Mouse (Mus musculus) cerebellum, adult 9-11 months (tissue): ENCODE measurements around the gene BC025920.
A peak's percentile ranks its signal among the peaks of the same experiment; 100 is the strongest.

Source experiments
- DNase-seq: peaks from one replicate; pipeline ENCODE4 v3.0.0; 2022

BC025920 gene

GRCm38 (mm10) chr10:81574081-81575056 is 31.7 kb upstream of the BC025920 start, which contains the start of gene Tle2:
Gene Tle2 (plus strand): TSS chr10:81574561.
- peak; percentile 82 for DNase-seq

GRCm38 (mm10) chr10:81575208-81575631 is 30.9 kb upstream of the BC025920 start:
- peak; percentile 77 for DNase-seq

DNA sequence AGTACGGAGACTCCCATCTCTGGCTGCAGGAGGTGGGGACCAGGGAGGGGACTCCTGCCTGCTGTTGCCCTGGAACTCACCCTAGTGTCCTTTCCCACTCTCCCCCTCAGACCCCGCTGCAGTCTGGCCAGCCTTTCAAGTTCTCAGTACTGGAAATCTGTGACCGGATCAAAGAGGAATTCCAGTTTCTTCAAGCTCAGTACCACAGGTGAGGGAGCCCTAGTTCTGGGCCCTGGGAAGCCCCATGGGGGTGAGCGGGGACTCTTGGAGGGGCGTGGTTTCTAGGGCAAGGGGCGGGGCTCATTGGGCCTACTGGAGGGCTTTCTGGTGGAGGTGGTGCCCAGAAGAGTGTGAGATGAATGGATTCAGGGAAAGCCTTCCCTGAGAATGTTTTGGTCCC is 30.4 kb upstream of the BC025920 start:
- DNase-seq, result peak; percentile 77

- DNase-seq, result peak; percentile 78
These were observed 26.1 kb upstream of the BC025920 start for GRCm38 (mm10) chr10:81579967-81580366.

DNA sequence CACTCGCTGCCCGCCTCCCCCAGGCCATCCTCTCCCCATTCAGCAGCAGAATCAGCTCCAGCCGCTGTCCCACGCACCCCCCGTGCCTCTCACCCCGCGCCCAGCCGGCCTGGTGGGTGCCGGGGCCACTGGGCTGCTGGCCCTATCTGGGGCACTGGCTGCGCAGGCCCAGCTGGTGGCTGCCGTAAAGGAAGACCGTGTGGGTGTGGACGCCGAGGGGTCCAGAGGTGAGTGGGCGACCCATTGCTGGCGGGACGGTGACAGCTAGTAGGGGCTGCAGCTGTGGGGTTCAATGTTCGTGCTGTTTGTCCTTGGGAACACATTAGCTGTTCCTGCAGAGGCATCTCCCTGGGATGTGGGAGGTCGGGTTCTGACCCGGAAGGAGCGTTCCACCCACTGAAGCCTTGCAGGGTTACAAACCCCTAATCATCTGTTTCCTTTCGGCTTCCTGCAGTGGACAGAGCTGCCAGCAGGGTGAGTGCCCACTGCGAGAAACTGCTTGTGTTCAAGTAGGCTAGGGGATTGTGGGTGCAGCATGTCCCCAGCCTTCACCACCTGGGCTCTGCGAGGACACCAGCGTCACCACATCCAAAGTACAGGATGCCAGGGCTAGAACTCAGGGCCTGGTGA is 25.5 kb upstream of the BC025920 start:
- DNase-seq, result no peak

- no peak for DNase-seq
These were observed 22.7 kb upstream of the BC025920 start for GRCm38 (mm10) chr10:81583347-81583746.

- DNase-seq, result peak; percentile 35
These were observed 17.3 kb upstream of the BC025920 start for GRCm38 (mm10) chr10:81588739-81589138.

- peak; percentile 66 for DNase-seq
These were observed 14.2 kb upstream of the BC025920 start for GRCm38 (mm10) chr10:81591846-81592245.

GRCm38 (mm10) chr10:81592631-81593030 is 13.4 kb upstream of the BC025920 start:
- peak; percentile 59 for DNase-seq

DNA sequence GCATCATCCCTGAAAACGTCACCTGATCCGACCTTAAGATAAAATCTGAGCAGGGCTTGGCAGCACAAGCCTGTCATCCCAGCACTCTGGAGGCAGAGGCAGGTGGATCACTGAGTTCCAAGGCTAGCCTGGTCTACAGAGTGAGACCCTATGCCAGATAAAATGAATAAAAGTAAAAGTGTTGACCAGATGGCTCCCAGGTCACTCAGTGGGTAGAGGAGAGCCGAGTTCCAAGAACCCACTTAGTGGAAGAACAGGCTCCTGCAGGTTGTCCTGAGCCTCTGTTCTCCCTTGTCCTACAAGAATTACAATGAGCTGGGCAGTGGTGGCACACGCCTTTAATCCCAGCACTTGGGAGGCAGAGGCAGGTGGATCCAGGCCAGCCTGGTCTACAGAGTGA is 12.8 kb upstream of the BC025920 start:
- peak; percentile 50 for DNase-seq

GRCm38 (mm10) chr10:81593935-81594334 is 12.1 kb upstream of the BC025920 start:
- peak; percentile 85 for DNase-seq

DNA sequence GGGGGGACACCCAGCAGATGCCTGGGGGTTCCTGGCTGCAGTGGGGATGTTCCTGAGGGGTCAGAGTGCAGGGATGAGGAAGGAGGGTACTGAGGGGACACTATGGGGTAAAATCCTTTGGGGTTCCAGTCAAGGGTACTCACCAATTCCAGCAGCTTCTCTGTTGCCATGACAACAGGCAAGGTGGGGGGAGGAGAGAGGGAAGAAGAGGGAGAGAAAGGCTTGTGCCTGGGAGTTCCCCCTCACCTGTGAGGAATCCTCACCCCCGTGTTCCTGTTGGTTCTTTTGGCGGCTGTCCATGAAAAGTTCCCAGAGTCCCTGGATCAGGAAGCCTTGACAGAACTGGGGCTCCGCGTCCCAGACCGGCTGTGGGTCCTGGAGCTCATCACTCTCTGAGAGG is 10.5 kb upstream of the BC025920 start:
- DNase-seq, result peak; percentile 62

- peak; percentile 41 for DNase-seq
These were observed 9.5 kb upstream of the BC025920 start for GRCm38 (mm10) chr10:81596611-81597010.

DNA sequence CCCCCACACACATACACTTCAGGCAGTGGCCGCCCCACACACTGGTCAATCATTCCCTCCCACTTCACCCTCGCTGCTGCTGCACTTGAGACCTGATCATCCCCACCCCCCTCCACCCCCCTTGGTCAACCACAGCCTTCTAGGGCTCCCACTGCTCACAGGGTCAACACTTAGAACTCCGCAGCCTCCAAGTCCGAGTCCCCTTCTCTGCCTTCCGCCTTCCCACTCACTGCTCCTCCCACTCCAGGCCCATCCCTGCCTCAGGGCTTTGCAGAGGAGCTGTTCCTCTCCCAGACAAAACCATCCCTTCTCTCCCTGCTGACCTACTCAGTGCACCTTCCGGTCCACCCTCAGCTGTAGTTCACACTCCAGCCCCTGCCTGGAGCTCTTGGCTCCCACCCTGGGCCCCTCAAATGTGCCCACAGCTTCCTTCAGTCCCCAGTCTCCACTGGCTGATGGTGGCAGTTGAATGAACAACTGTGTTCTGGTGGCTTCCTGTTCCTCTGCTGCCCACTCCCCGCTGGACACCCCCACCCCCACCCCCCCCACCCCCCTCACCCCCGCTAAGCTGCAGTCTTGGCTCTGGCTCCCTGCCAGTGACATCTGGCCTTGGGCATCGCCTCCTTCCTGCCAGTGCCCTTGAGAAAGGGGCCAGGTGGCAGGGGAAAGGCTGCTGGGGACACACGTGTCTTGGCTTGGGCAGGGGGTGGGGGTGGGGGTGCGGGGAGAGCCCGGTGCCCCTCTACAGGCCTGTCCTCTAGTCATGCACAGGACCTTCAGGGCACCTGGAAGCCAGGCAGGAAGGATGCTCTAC is 8.7 kb upstream of the BC025920 start:
- peak; percentile 47 for DNase-seq

GRCm38 (mm10) chr10:81598342-81598741 is 7.7 kb upstream of the BC025920 start:
- no peak for DNase-seq

GRCm38 (mm10) chr10:81598871-81599270 is 7.2 kb upstream of the BC025920 start:
- DNase-seq, result peak; percentile 37

GRCm38 (mm10) chr10:81599630-81600029 is 6.4 kb upstream of the BC025920 start:
- DNase-seq, result peak; percentile 55

- DNase-seq, result peak; percentile 63
These were observed 6.0 kb upstream of the BC025920 start for GRCm38 (mm10) chr10:81600096-81600495.

DNA sequence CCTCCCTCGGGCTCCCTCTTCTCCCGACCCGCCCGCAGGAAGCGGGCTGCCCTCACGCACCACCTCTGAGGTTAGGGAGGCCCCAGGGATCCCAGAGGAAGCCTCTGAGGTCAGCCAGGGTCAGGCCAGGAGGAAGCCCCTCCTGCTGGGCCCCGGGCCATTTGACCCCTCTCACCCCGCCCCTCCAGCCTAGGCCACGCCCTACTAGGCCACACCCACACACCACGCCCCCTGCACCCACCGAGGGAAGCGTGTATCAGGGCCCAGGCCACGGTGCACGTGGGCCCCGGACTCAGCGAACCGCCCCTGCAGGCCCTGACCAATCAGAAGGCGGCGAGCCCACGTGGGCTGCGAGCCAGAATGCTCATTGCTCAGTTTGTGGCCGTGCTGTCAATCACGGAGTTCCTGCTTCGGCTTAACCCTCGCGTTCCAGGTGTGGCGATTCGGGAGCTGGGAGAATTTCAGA is 5.3 kb upstream of the BC025920 start, which contains the start of gene Tle6:
Tle6 (minus strand) TSS at position 336 of the 466 bp plus-strand sequence.
- peak; percentile 95 for DNase-seq

- peak; percentile 65 for DNase-seq
These were observed 4.6 kb upstream of the BC025920 start for GRCm38 (mm10) chr10:81601396-81601905.

- DNase-seq, result peak; percentile 74
These were observed 3.3 kb upstream of the BC025920 start for GRCm38 (mm10) chr10:81602741-81603151.
